Mouse (Mus musculus) olfactory bulb, adult 2 months (tissue): ENCODE measurements around the gene Rbm6.

Experiments
- CTCF ChIP-seq: fragments of 200-500 bp; IDR thresholded peaks from 2 replicates; pipeline ENCODE4 v1.5.1; 2012; ENCODE audit warnings: low read depth, mild to moderate bottlenecking, low read length, moderate library complexity; ENCODE audit not compliant: insufficient read depth
- POLR2A ChIP-seq: fragments of 200-500 bp; IDR thresholded peaks from 2 replicates; pipeline ENCODE4 v1.6.1; 2012; ENCODE audit warnings: mild to moderate bottlenecking, low read depth, low read length, moderate library complexity; ENCODE audit not compliant: insufficient read depth

- no peak for TF ChIP-seq POLR2A
- no peak for TF ChIP-seq CTCF
Measured at GRCm38 (mm10) chr9:107833826-107834225, 39.2 kb downstream of the Rbm6 start.
